Mouse (Mus musculus) kidney, adult 2 months (tissue): Measurements from ENCODE around the gene Yipf2.

Experiments used
- CTCF ChIP-seq: fragments of 200-500 bp; conservative IDR thresholded peaks from 2 replicates; pipeline ENCODE4 v1.5.1; 2011; ENCODE audit warnings: low read depth, mild to moderate bottlenecking, control low read depth, low read length, moderate library complexity, mixed read lengths; ENCODE audit not compliant: insufficient read depth, insufficient read length
- POLR2A ChIP-seq: fragments of 200-500 bp; IDR thresholded peaks from one replicate; pipeline ENCODE4 v1.6.1; 2011; ENCODE audit warnings: low read depth, low read length, control low read depth

DNA sequence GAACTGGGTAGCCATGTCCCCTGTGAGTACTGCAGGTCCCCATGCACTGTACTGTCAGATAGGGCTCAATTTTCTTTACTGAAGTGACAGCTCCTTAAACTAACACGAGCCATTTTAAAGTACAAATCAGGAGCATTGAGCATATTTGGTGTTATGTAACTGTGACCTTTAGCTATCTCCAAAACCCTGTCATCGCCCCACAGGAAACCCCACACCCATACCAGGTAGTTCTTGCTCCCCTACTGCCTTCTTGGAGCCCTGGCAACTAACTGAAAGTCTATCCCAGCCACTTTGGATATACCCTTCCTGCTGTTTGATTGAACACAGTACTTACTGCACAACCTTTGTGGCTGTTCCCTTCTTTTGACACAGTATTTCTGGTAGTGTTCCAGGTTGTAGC, 25.6 kb downstream of the Yipf2 start:
- TF ChIP-seq CTCF (no peak), POLR2A (no peak)
